Mouse (Mus musculus) myocyte (in vitro differentiated cells): ENCODE results near the gene Pknox2.

Experiments
- CEBPB ChIP-seq: IDR thresholded peaks from 2 replicates; pipeline ENCODE4 v1.6.1; 2011; ENCODE audit warnings: mild to moderate bottlenecking, moderate library complexity; ENCODE audit not compliant: poor library complexity, insufficient read depth, severe bottlenecking
- E2F4 ChIP-seq: IDR thresholded peaks from one replicate; pipeline ENCODE4 v1.6.1; 2011; ENCODE audit warnings: mild to moderate bottlenecking, control low read depth, moderate library complexity; ENCODE audit not compliant: insufficient read depth
- MAX ChIP-seq: IDR thresholded peaks from one replicate; pipeline ENCODE4 v1.6.1; 2011; ENCODE audit warnings: low read depth, mild to moderate bottlenecking, control low read depth
- MYOD1 ChIP-seq, 3 experiments: IDR thresholded peaks; one replicate each; pipeline ENCODE4 v1.6.1; 2011; ENCODE audit warnings: control low read depth in 2 of 3, low read depth in 2 of 3, mild to moderate bottlenecking in 2 of 3, moderate library complexity in 1 of 3; ENCODE audit not compliant: insufficient read length in 2 of 3, control insufficient read depth in 1 of 3
- MYOG ChIP-seq, 3 experiments: IDR thresholded peaks; one replicate each; pipeline ENCODE4 v1.6.1; 2011; ENCODE audit warnings: control low read depth in 2 of 3, low read depth in 2 of 3, mild to moderate bottlenecking in 2 of 3; ENCODE audit not compliant: insufficient read length in 2 of 3, control insufficient read depth in 1 of 3, insufficient read depth in 1 of 3
- POLR2A ChIP-seq: IDR thresholded peaks from one replicate; pipeline ENCODE4 v1.6.1; 2011; ENCODE audit warnings: low read depth, mild to moderate bottlenecking, control low read depth, moderate library complexity; ENCODE audit not compliant: insufficient read length
- POLR2AphosphoS2 ChIP-seq: IDR thresholded peaks from one replicate; pipeline ENCODE4 v1.6.1; 2011; ENCODE audit warnings: low read depth, control low read depth; ENCODE audit not compliant: insufficient read length
- REST ChIP-seq: IDR thresholded peaks from one replicate; pipeline ENCODE4 v1.6.1; 2011; ENCODE audit warnings: mild to moderate bottlenecking, control low read depth, moderate library complexity; ENCODE audit not compliant: insufficient read depth, insufficient read length
- SRF ChIP-seq: IDR thresholded peaks from one replicate; pipeline ENCODE4 v1.6.1; 2011; ENCODE audit warnings: low read depth; ENCODE audit not compliant: control insufficient read depth, insufficient read length
- TCF12 ChIP-seq: IDR thresholded peaks from one replicate; pipeline ENCODE4 v1.6.1; 2011; ENCODE audit warnings: mild to moderate bottlenecking, control low read depth; ENCODE audit not compliant: poor library complexity, insufficient read depth, severe bottlenecking
- TCF3 ChIP-seq: IDR thresholded peaks from one replicate; pipeline ENCODE4 v1.6.1; 2011; ENCODE audit warnings: low read depth, control low read depth; ENCODE audit not compliant: insufficient read length
- USF1 ChIP-seq: IDR thresholded peaks from one replicate; pipeline ENCODE4 v1.6.1; 2011; ENCODE audit warnings: low read depth, mild to moderate bottlenecking, control low read depth, moderate library complexity

- no peak for TF ChIP-seq POLR2A
- no peak for TF ChIP-seq TCF3
- no peak for TF ChIP-seq E2F4
- no peak for TF ChIP-seq MYOG (IDR thresholded peaks at IDR 0.05; ENCODE audit: control insufficient read depth in 1 of 3, insufficient read depth in 1 of 3, insufficient read length in 2 of 3, low read depth in 2 of 3)
- no peak for TF ChIP-seq CEBPB
- no peak for TF ChIP-seq SRF
- no peak for TF ChIP-seq MAX
- TF ChIP-seq MYOD1 (IDR thresholded peaks at IDR 0.05; ENCODE audit: control insufficient read depth in 1 of 3, insufficient read length in 2 of 3, low read depth in 2 of 3) = no peak
- no peak for TF ChIP-seq POLR2AphosphoS2
- TF ChIP-seq USF1 = no peak
- no peak for TF ChIP-seq TCF12
- no peak for TF ChIP-seq REST
These were observed 31.7 kb upstream of the Pknox2 start for GRCm38 (mm10) chr9:37178911-37179310.
